Mouse (Mus musculus): ENCODE measurements around the gene Otop2. TPM values are rescaled to one million over a fixed set of nuclear protein-coding genes. Genes with fewer than 3 reads are reported as not detected.
A peak's percentile ranks its signal among the peaks of the same experiment; 100 is the strongest.

Otop2 gene
- polyA plus RNA-seq, 1 experiment from 2014 or later = not detected

- DNase-seq (ENCODE audit: low read depth, low spot score) (no peak), ATAC-seq (no peak)
- TF ChIP-seq CTCF (IDR thresholded peaks at IDR 0.05) = no peak
- CTCF ChIA-PET = interaction anchor here (1.1 to 4.2 kb wide), 4 partner anchors 16 to 115 kb away, joined by 3 to 23 read pairs (median 8); partner anchors contain the start of genes Nat9 and Tmem104
- POLR2A ChIA-PET = interaction anchor here (1.1 to 1.4 kb wide), 3 partner anchors 12 to 71 kb away, joined by 3 read pairs; no protein-coding TSS in a partner anchor
- H3K27me3 ChIP-seq = no peaks in the 10 kb centered on the region
- in situ Hi-C loops (cut with MboI; ENCODE audit: low pct_unique_long_range_greater_than_20kb) = no loop called here
These were observed 31.5 kb upstream of the Otop2 start for GRCm38 (mm10) chr11:115275509-115275908.

GRCm38 (mm10) chr11:115275954-115276353 is 31.0 kb upstream of the Otop2 start:
- in situ Hi-C loops (cut with MboI; ENCODE audit: low pct_unique_long_range_greater_than_20kb) = no loop called here
- ATAC-seq (no peak), DNase-seq (ENCODE audit: low read depth, low spot score) (no peak)
- TF ChIP-seq CTCF (IDR thresholded peaks at IDR 0.05) = no peak
- ChIA-PET CTCF (interaction anchor here (1.3 to 4.2 kb wide), 4 partner anchors 15 to 115 kb away, joined by 3 to 23 read pairs (median 8); no protein-coding TSS in a partner anchor), POLR2A (interaction anchor here (1.1 to 1.4 kb wide), 4 partner anchors 8 to 61 kb away, joined by 3 to 4 read pairs (median 3); no protein-coding TSS in a partner anchor)
- no peaks in the 10 kb centered on the region for H3K27me3 ChIP-seq

GRCm38 (mm10) chr11:115276780-115277603 is 30.0 kb upstream of the Otop2 start, which contains the start of gene Fdxr:
Gene Fdxr, minus strand, starts transcription at chr11:115277050.
- ChIA-PET POLR2A (interaction anchor here (0.6 to 1.4 kb wide), 5 partner anchors 9 to 91 kb away, joined by 3 to 4 read pairs (median 4); no protein-coding TSS in a partner anchor), CTCF (interaction anchor here (0.9 to 4.2 kb wide), 6 partner anchors 14 to 116 kb away, joined by 3 to 23 read pairs (median 6); no protein-coding TSS in a partner anchor)
- no peaks in the 10 kb centered on the region for H3K27me3 ChIP-seq
- ATAC-seq (peak; percentile 88), DNase-seq (ENCODE audit: low read depth, low spot score) (peak; percentile 100)
- in situ Hi-C loops (cut with MboI; ENCODE audit: low pct_unique_long_range_greater_than_20kb) = no loop called here
- no peak for TF ChIP-seq CTCF (IDR thresholded peaks at IDR 0.05)

GRCm38 (mm10) chr11:115277604-115277975 is 29.4 kb upstream of the Otop2 start:
- ChIA-PET CTCF (interaction anchor here (0.9 to 2.4 kb wide), 3 partner anchors 14 to 66 kb away, joined by 3 to 9 read pairs (median 3); no protein-coding TSS in a partner anchor), POLR2A (interaction anchor here (1.1 to 1.4 kb wide), 3 partner anchors 9 to 91 kb away, joined by 3 to 4 read pairs (median 4); no protein-coding TSS in a partner anchor)
- ATAC-seq (no peak), DNase-seq (ENCODE audit: low read depth, low spot score) (no peak)
- no peaks in the 10 kb centered on the region for H3K27me3 ChIP-seq
- TF ChIP-seq CTCF (IDR thresholded peaks at IDR 0.05) = no peak
- in situ Hi-C loops (cut with MboI; ENCODE audit: low pct_unique_long_range_greater_than_20kb) = no loop called here

GRCm38 (mm10) chr11:115278176-115278575 is 28.8 kb upstream of the Otop2 start:
- CTCF ChIA-PET = interaction anchor here (2.4 kb wide), 1 partner anchor 13 kb away, joined by 9 read pairs; no protein-coding TSS in a partner anchor
- no peak for TF ChIP-seq CTCF (IDR thresholded peaks at IDR 0.05)

GRCm38 (mm10) chr11:115279726-115280125 is 27.2 kb upstream of the Otop2 start:
- ATAC-seq (no peak), DNase-seq (ENCODE audit: low read depth, low spot score) (no peak)
- no peaks in the 10 kb centered on the region for H3K27me3 ChIP-seq
- POLR2A ChIA-PET = no interaction called here
- TF ChIP-seq CTCF (IDR thresholded peaks at IDR 0.05) = no peak
- in situ Hi-C loops (cut with MboI; ENCODE audit: low pct_unique_long_range_greater_than_20kb) = no loop called here
- CTCF ChIA-PET = no interaction called here

More at GRCm38 (mm10) chr11:115278176-115278575, 28.8 kb upstream of the Otop2 start:
- no peak for DNase-seq (ENCODE audit: low read depth, low spot score)
- in situ Hi-C loops (cut with MboI; ENCODE audit: low pct_unique_long_range_greater_than_20kb) = no loop called here
- ATAC-seq = no peak
- POLR2A ChIA-PET = no interaction called here
- H3K27me3 ChIP-seq = no peaks in the 10 kb centered on the region

GRCm38 (mm10) chr11:115282295-115282694 is 24.7 kb upstream of the Otop2 start:
- no peak for TF ChIP-seq CTCF (IDR thresholded peaks at IDR 0.05)
- H3K27me3 ChIP-seq = no peaks in the 10 kb centered on the region
- in situ Hi-C loops (cut with MboI; ENCODE audit: low pct_unique_long_range_greater_than_20kb) = no loop called here
- ChIA-PET POLR2A (no interaction called here), CTCF (interaction anchor here (1.1 kb wide), 1 partner anchor 8 kb away, joined by 3 read pairs; no protein-coding TSS in a partner anchor)
- ATAC-seq = no peak
- no peak for DNase-seq (ENCODE audit: low read depth, low spot score)

- ATAC-seq (peak; percentile 3), DNase-seq (ENCODE audit: low read depth, low spot score) (no peak)
- in situ Hi-C loops (cut with MboI; ENCODE audit: low pct_unique_long_range_greater_than_20kb) = no loop called here
- no peaks in the 10 kb centered on the region for H3K27me3 ChIP-seq
- POLR2A ChIA-PET = no interaction called here
- CTCF ChIA-PET = no interaction called here
- TF ChIP-seq CTCF (IDR thresholded peaks at IDR 0.05) = no peak
These were observed 24.1 kb upstream of the Otop2 start for GRCm38 (mm10) chr11:115282723-115283485.

GRCm38 (mm10) chr11:115283486-115283765 is 23.5 kb upstream of the Otop2 start:
- no peaks in the 10 kb centered on the region for H3K27me3 ChIP-seq
- ChIA-PET CTCF (no interaction called here), POLR2A (no interaction called here)
- ATAC-seq (peak; percentile 12), DNase-seq (ENCODE audit: low read depth, low spot score) (no peak)
- in situ Hi-C loops (cut with MboI; ENCODE audit: low pct_unique_long_range_greater_than_20kb) = no loop called here
- TF ChIP-seq CTCF (IDR thresholded peaks at IDR 0.05) = no peak

- ATAC-seq (no peak), DNase-seq (ENCODE audit: low read depth, low spot score) (no peak)
- ChIA-PET CTCF (no interaction called here), POLR2A (no interaction called here)
- in situ Hi-C loops (cut with MboI; ENCODE audit: low pct_unique_long_range_greater_than_20kb) = no loop called here
- TF ChIP-seq CTCF (IDR thresholded peaks at IDR 0.05) = no peak
- H3K27me3 ChIP-seq = no peaks in the 10 kb centered on the region
These were observed 22.9 kb upstream of the Otop2 start for GRCm38 (mm10) chr11:115283891-115284620.
